Mouse (Mus musculus): ENCODE results near the gene 2610318N02Rik. TPM values are rescaled to one million over a fixed set of nuclear protein-coding genes. Genes with fewer than 3 reads are reported as not detected.

The 2610318N02Rik gene
- polyA plus RNA-seq, 1 experiment from 2014 or later = 13.2 TPM

GRCm38 (mm10) chr16:17102630-17103220, 22.2 kb downstream of the 2610318N02Rik start:
- peaks cover 79% of the 10 kb centered on the region for H3K36me3 ChIP-seq
- H3K4me2 ChIP-seq = no peak overlapping the region
- H3K4me1 ChIP-seq (replicated peaks) = peaks cover 11% of the 10 kb centered on the region; the same call in 1 of the 2 replicates
- H3K27me3 ChIP-seq = no peaks in the 10 kb centered on the region
- H3K9me3 ChIP-seq (replicated peaks) = no peaks in the 10 kb centered on the region
- ATAC-seq (replicated peaks; ENCODE audit: insufficient number of reproducible peaks, insufficient read depth, low FRiP score, low read depth) = no peak
- H3K27ac ChIP-seq = no peak overlapping the region
- H3K4me3 ChIP-seq = no peak overlapping the region
- no peak overlapping the region for H3K9ac ChIP-seq
- WGBS = 70% methylated on average over 7 of the region's 7 CpGs

GRCm38 (mm10) chr16:17096938-17097337, 28.0 kb downstream of the 2610318N02Rik start:
- H3K27me3 ChIP-seq = no peaks in the 10 kb centered on the region
- H3K9ac ChIP-seq = no peak overlapping the region
- no peak overlapping the region for H3K4me2 ChIP-seq
- H3K4me1 ChIP-seq (replicated peaks) = no peaks in the 10 kb centered on the region
- H3K4me3 ChIP-seq = no peak overlapping the region
- WGBS = 91% methylated on average over 3 of the region's 3 CpGs
- ATAC-seq (replicated peaks; ENCODE audit: insufficient number of reproducible peaks, insufficient read depth, low FRiP score, low read depth) = no peak
- H3K9me3 ChIP-seq (replicated peaks) = no peaks in the 10 kb centered on the region
- peaks cover 89% of the 10 kb centered on the region for H3K36me3 ChIP-seq
- no peak overlapping the region for H3K27ac ChIP-seq

GRCm38 (mm10) chr16:17088346-17088745, 36.6 kb downstream of the 2610318N02Rik start:
- Histone ChIP-seq H3K9me3 (replicated peaks) (no peaks in the 10 kb centered on the region), H3K27me3 (no peaks in the 10 kb centered on the region), H3K36me3 (peaks cover 78% of the 10 kb centered on the region), H3K4me1 (replicated peaks) (peaks cover 9% of the 10 kb centered on the region), H3K4me3 (no peak overlapping the region), H3K9ac (no peak overlapping the region), H3K4me2 (no peak overlapping the region), H3K27ac (no peak overlapping the region)
- 64% methylated on average over 3 of the region's 3 CpGs for WGBS
- no peak for ATAC-seq (replicated peaks; ENCODE audit: insufficient number of reproducible peaks, insufficient read depth, low FRiP score, low read depth)

GRCm38 (mm10) chr16:17086669-17087193, 38.2 kb downstream of the 2610318N02Rik start:
- Histone ChIP-seq H3K4me1 (replicated peaks) (peaks cover 9% of the 10 kb centered on the region), H3K9ac (no peak overlapping the region), H3K4me3 (no peak overlapping the region), H3K27ac (no peak overlapping the region), H3K36me3 (peaks cover 74% of the 10 kb centered on the region), H3K9me3 (replicated peaks) (no peaks in the 10 kb centered on the region), H3K4me2 (no peak overlapping the region), H3K27me3 (no peaks in the 10 kb centered on the region)
- WGBS = 79% methylated on average over 13 of the region's 13 CpGs
- ATAC-seq (replicated peaks; ENCODE audit: insufficient number of reproducible peaks, insufficient read depth, low FRiP score, low read depth) = no peak

GRCm38 (mm10) chr16:17086241-17086640, 38.7 kb downstream of the 2610318N02Rik start:
- peaks cover 9% of the 10 kb centered on the region for H3K4me1 ChIP-seq (replicated peaks)
- no peak overlapping the region for H3K4me3 ChIP-seq
- no peak overlapping the region for H3K4me2 ChIP-seq
- no peak overlapping the region for H3K9ac ChIP-seq
- WGBS = 76% methylated on average over 3 of the region's 3 CpGs
- H3K27me3 ChIP-seq = no peaks in the 10 kb centered on the region
- no peak overlapping the region for H3K27ac ChIP-seq
- H3K9me3 ChIP-seq (replicated peaks) = no peaks in the 10 kb centered on the region
- ATAC-seq (replicated peaks; ENCODE audit: insufficient number of reproducible peaks, insufficient read depth, low FRiP score, low read depth) = no peak
- H3K36me3 ChIP-seq = peaks cover 69% of the 10 kb centered on the region

GRCm38 (mm10) chr16:17085636-17086035, 39.3 kb downstream of the 2610318N02Rik start:
- Histone ChIP-seq H3K36me3 (peaks cover 65% of the 10 kb centered on the region), H3K27ac (no peak overlapping the region), H3K4me1 (replicated peaks) (peaks cover 9% of the 10 kb centered on the region), H3K4me3 (no peak overlapping the region), H3K27me3 (no peaks in the 10 kb centered on the region), H3K9ac (no peak overlapping the region), H3K9me3 (replicated peaks) (no peaks in the 10 kb centered on the region), H3K4me2 (no peak overlapping the region)
- 65% methylated on average over 4 of the region's 4 CpGs for WGBS
- ATAC-seq (replicated peaks; ENCODE audit: insufficient number of reproducible peaks, insufficient read depth, low FRiP score, low read depth) = no peak

- WGBS = 72% methylated on average over 6 of the region's 6 CpGs
- ATAC-seq (replicated peaks; ENCODE audit: insufficient number of reproducible peaks, insufficient read depth, low FRiP score, low read depth) = no peak
- no peak overlapping the region for H3K4me2 ChIP-seq
- peaks cover 31% of the 10 kb centered on the region for H3K36me3 ChIP-seq
- peaks cover 15% of the 10 kb centered on the region for H3K4me1 ChIP-seq (replicated peaks)
- H3K9ac ChIP-seq = no peak overlapping the region
- H3K9me3 ChIP-seq (replicated peaks) = no peaks in the 10 kb centered on the region
- H3K27me3 ChIP-seq = no peaks in the 10 kb centered on the region
- no peak overlapping the region for H3K27ac ChIP-seq
- no peak overlapping the region for H3K4me3 ChIP-seq
Observed at GRCm38 (mm10) chr16:17082121-17082792, 42.7 kb downstream of the 2610318N02Rik start.

- Histone ChIP-seq H3K4me1 (replicated peaks) (peaks cover 6% of the 10 kb centered on the region), H3K9ac (no peak overlapping the region), H3K27me3 (no peaks in the 10 kb centered on the region), H3K27ac (no peak overlapping the region), H3K4me3 (no peak overlapping the region), H3K36me3 (0 out of 2 replicates have a peak, but pooled peaks cover 7% of the 10 kb centered on the region), H3K9me3 (replicated peaks) (no peaks in the 10 kb centered on the region), H3K4me2 (no peak overlapping the region)
- WGBS = 57% methylated on average over 7 of the region's 7 CpGs
- ATAC-seq (replicated peaks; ENCODE audit: insufficient number of reproducible peaks, insufficient read depth, low FRiP score, low read depth) = no peak
Observed at GRCm38 (mm10) chr16:17078101-17078500, 46.9 kb downstream of the 2610318N02Rik start.

GRCm38 (mm10) chr16:17076869-17077268, 48.1 kb downstream of the 2610318N02Rik start:
- Histone ChIP-seq H3K27ac (no peak overlapping the region), H3K36me3 (no peaks in the 10 kb centered on the region), H3K4me1 (replicated peaks) (peaks cover 6% of the 10 kb centered on the region), H3K9me3 (replicated peaks) (no peaks in the 10 kb centered on the region), H3K9ac (no peak overlapping the region), H3K4me3 (no peak overlapping the region), H3K4me2 (no peak overlapping the region), H3K27me3 (no peaks in the 10 kb centered on the region)
- no peak for ATAC-seq (replicated peaks; ENCODE audit: insufficient number of reproducible peaks, insufficient read depth, low FRiP score, low read depth)

- no peak overlapping the region for H3K4me3 ChIP-seq
- no peak overlapping the region for H3K27ac ChIP-seq
- no peaks in the 10 kb centered on the region for H3K27me3 ChIP-seq
- H3K4me2 ChIP-seq = no peak overlapping the region
- H3K4me1 ChIP-seq (replicated peaks) = peaks cover 6% of the 10 kb centered on the region
- no peaks in the 10 kb centered on the region for H3K36me3 ChIP-seq
- H3K9me3 ChIP-seq (replicated peaks) = no peaks in the 10 kb centered on the region
- WGBS = 90% methylated on average over 2 of the region's 2 CpGs
- ATAC-seq (replicated peaks; ENCODE audit: insufficient number of reproducible peaks, insufficient read depth, low FRiP score, low read depth) = no peak
- H3K9ac ChIP-seq = no peak overlapping the region
Observed at GRCm38 (mm10) chr16:17076301-17076700, 48.7 kb downstream of the 2610318N02Rik start.

GRCm38 (mm10) chr16:17073000-17073399, 52.0 kb downstream of the 2610318N02Rik start:
- no peak for ATAC-seq (replicated peaks; ENCODE audit: insufficient number of reproducible peaks, insufficient read depth, low FRiP score, low read depth)
- H3K4me3 ChIP-seq = no peak overlapping the region
- 87% methylated on average over 7 of the region's 7 CpGs for WGBS

GRCm38 (mm10) chr16:17070716-17071115, 54.3 kb downstream of the 2610318N02Rik start:
- Histone ChIP-seq H3K36me3 (no peaks in the 10 kb centered on the region), H3K4me1 (replicated peaks) (peaks cover 6% of the 10 kb centered on the region)
- 45% methylated on average over 6 of the region's 6 CpGs for WGBS

More at GRCm38 (mm10) chr16:17073000-17073399, 52.0 kb downstream of the 2610318N02Rik start:
- Histone ChIP-seq H3K27ac (no peak overlapping the region), H3K9ac (no peak overlapping the region), H3K27me3 (no peaks in the 10 kb centered on the region), H3K9me3 (replicated peaks) (no peaks in the 10 kb centered on the region), H3K4me1 (replicated peaks) (peaks cover 11% of the 10 kb centered on the region), H3K36me3 (no peaks in the 10 kb centered on the region), H3K4me2 (no peak overlapping the region)

More at GRCm38 (mm10) chr16:17070716-17071115, 54.3 kb downstream of the 2610318N02Rik start:
- ATAC-seq (replicated peaks; ENCODE audit: insufficient number of reproducible peaks, insufficient read depth, low FRiP score, low read depth) = no peak
- Histone ChIP-seq H3K27me3 (no peaks in the 10 kb centered on the region), H3K4me3 (peak overlapping the region; percentile 89), H3K9me3 (replicated peaks) (no peaks in the 10 kb centered on the region), H3K27ac (no peak overlapping the region), H3K4me2 (peak overlapping the region; percentile 97), H3K9ac (no peak overlapping the region)
